Mouse (Mus musculus) midbrain, embryonic 12.5 days (tissue): ENCODE data around the gene 2510009E07Rik. TPM values are rescaled to one million over a fixed set of nuclear protein-coding genes. Genes with fewer than 3 reads are reported as not detected.

Source experiments
- polyA plus RNA-seq: library from polyadenylated mRNA; unstranded; fragments of >200 nt; fragmentation: Nextera tagmentation; extraction: Ambion mirVana; gene quantifications from 2 replicates; pipeline ENCODE4 v1.2.1, GENCODE M21; 2016

Gene 2510009E07Rik
- polyA plus RNA-seq, 1 experiment from 2014 or later: 144 TPM

Other genes starting within 250 kb of the 2510009E07Rik start
- gene Ehhadh, start 93.1 kb upstream of the 2510009E07Rik start, polyA plus RNA-seq: 1.9 and 2.0 TPM in 2 replicates
- gene Map3k13, start 99.7 kb upstream of the 2510009E07Rik start, polyA plus RNA-seq: 8.0 and 9.3 TPM in 2 replicates